Mouse (Mus musculus) spleen, postnatal 14 days (tissue): Measurements from ENCODE around the gene Ppp4r3a.
A peak's percentile ranks its signal among the peaks of the same experiment; 100 is the strongest.
"Not testable (repeated sequence)": the region's sequence is repeated elsewhere in the genome, so short reads cannot be mapped to it uniquely, and the experiment has no call there.

Experiments used
- DNase-seq, 2 experiments: peaks; one replicate each; pipeline ENCODE4 v3.0.0; 2021 to 2022; ENCODE audit warnings: low spot score in 2 of 2

Gene Ppp4r3a

GRCm38 (mm10) chr12:101083076-101083838 is at the start of gene Ppp4r3a:
TSS of gene Ppp4r3a (minus strand) at chr12:101083702.
- peak; percentile 87 to 95 for DNase-seq

DNA sequence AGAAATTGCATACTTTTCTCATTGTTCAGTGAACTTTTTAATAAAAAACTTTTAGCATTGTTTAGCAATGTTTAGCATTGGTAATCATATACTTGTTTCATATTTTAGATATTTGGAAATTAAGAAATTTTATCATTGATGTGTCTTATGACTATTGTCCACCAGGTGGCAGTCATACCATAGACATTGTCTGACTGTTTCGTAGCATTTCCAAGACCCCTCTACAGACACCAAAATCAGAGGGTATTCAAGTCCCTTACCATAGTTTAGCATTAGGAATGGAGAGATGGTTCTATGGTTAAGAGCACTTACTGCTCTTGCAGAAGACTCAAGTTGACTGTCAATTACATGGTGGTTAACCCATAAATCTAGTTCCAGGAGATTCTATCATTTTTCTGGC is 39.5 kb upstream of the Ppp4r3a start:
- no peak for DNase-seq

DNA sequence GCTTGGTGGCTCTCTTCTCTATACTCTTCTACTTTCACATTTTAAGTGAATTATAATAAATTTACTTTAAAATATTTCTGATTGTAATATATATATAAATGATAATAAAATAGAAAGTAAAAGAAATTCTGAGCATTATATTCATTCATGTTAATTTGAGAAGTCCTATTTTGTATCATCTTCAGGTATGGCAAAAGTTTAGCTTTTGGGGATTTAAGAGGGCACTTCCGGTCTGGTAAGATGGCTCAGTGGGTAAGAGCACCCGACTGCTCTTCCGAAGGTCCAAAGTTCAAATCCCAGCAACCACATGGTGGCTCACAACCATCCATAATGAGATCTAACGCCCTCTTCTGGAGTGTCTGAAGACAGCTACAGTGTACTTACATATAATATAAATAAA is 38.6 kb upstream of the Ppp4r3a start:
- not testable (repeated sequence) for DNase-seq

- not testable (repeated sequence) for DNase-seq
Measured at GRCm38 (mm10) chr12:101109794-101110585, 26.5 kb upstream of the Ppp4r3a start.

GRCm38 (mm10) chr12:101107722-101108121 is 24.2 kb upstream of the Ppp4r3a start:
- DNase-seq: no peak

GRCm38 (mm10) chr12:101105571-101105970 is 22.1 kb upstream of the Ppp4r3a start:
- DNase-seq: no peak

DNA sequence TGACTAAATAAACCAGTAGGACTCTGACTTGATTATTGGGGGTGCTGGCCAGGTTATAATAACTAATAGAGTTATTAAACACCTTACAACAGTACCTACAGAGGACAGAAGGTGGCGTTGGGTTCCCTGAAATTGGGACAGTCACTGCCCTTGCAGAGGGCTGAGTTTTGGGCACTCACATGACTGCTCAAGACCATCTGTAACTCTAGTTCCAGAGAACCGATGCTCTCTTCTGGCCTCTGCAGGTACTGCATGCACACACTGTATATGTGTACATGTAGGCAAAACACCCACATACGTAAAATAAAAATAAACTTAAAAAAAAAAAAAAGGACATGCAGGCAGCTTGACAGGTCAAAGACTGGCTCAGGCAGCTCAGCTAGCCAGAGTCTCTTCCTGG is 19.1 kb upstream of the Ppp4r3a start:
- DNase-seq: peak in 1 of 2 experiments; percentile 36

- DNase-seq: not testable (repeated sequence)
Measured at GRCm38 (mm10) chr12:101093678-101094077, 10.2 kb upstream of the Ppp4r3a start.

DNA sequence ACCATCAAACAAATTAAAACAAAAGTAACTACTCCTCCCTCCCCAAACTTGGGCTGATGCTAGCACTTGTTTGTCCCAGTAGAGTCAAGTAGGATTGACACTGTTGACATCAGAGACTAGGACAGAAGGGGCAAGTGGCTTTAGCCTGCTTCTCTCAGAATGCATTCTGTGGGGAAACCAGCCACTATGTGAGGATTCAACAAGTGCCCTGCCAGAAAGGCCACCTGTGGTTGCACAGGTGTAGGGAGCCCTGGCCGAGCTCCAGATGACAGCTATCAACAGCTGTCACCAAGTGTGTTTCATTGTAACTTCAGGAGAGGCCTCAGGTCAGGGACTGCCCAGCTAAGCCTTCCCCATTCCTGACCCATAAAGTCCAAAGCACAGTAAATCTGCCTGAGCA is 6.5 kb upstream of the Ppp4r3a start:
- DNase-seq: no peak

DNA sequence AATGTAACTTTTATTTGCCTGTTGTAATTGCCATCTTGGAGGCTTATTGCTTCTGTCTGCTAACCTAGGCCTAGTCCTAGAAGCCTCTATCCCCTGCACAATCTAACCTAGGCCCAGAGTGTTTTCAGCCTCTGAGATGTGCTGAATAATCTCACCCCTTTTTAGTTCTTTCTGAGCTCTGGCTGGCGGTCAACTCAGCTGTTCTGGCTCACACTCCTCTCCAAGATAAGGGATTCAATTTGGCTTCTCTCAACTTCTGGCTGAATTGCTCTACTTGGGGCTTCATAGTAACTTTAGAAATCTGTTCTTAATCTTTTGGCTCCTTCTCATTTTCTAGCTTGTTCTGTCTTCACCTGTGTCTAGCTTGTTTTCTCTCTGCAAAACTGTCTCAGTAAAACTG is 3.9 kb upstream of the Ppp4r3a start:
- no peak for DNase-seq

DNA sequence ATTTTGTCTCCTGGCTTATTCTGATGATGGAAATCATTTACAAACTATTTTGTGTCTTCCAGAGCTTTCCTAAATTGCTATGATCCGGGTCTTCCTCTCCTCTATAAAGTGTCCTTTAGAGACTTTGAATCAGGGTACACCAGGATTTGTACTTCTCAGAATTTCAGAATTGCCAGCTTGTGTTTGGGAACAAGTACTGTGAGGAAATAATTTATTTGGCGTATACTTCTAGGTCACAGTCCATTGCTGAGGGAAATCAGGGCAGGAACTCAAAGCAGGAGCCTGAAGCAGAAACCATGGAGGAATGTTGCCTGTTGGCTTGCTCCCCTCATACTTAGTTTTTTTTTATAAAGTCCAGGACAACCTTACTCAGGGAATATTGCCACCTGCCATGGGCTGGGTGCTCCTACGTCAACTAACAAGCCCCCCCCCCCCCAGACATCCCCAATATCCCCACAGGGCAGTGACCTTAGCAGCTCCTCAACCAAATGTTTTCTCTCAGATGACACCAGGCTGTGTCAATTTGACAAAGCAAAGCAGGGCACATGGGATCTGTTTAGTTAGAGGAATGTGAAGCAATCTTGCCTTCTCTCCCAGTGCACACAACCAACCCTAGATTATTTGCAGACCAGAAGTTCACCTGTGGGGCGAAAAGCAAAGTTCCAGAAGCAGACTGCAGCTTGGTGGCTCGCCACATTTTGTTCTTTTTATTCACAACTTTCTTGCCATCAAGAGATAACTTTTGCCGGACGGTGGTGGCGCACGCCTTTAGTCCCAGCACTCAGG is 1.6 kb upstream of the Ppp4r3a start:
- DNase-seq: no peak

GRCm38 (mm10) chr12:101084237-101084636 is 735 bp upstream of the Ppp4r3a start:
- no peak for DNase-seq

DNA sequence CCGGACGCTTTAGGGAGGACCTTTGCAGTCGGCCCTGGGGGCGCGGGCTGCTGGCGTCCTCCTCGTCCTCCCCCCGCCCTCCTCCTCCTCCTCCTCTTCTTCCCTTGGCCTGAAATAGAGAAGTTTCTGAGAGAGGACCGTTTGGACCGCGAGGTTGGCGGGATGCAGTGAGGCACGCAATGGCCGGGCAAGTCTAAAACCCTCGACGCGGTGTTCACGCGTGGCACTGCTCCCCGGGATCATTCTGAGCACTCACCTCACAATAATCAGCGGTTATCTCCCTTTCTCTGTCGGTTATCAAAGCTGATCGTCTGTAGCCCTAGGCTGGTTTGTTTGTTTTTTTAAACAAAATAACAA is 315 bp upstream of the Ppp4r3a start:
- no peak for DNase-seq

DNA sequence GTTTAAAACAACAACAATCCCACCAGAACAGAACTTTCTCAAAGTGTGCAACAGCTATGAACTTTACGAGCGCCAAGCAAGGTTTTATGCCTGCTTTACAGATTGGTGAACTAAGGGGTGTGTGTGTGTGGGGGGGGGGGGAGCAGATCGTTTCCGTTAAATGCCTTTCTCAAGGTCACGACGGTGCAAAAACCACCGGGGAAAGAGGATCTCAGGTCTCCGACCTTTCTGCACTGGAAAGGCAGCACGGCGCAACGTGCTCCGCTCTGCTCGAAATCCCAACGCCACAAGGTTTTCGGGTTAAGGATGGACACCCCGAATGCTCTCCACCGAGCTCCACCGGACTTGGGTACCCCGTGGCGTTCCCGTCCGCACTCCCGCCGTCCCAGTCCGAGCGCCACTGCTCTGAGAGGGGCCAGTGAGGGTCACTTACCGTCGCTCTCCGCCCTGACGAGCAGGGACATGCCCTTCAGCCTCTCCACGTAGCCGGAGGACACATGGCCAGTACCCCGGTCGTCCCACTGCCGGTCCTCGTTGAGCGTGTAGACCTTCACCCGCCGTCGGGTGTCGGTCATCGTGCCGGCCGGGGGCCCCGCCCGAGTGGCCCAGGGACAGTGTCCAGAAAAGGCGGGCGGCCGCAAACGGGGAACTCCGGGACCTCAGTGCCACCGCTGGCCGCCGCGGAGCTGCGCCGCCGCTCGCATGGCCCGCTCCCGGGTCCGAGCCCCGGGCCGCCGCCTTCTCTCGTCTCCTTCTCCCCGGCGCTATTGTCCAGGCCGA is 1.0 kb downstream of the Ppp4r3a start:
- peak; percentile 10 to 15 for DNase-seq

- no peak for DNase-seq
Measured at GRCm38 (mm10) chr12:101077955-101078354, 5.5 kb downstream of the Ppp4r3a start.

DNA sequence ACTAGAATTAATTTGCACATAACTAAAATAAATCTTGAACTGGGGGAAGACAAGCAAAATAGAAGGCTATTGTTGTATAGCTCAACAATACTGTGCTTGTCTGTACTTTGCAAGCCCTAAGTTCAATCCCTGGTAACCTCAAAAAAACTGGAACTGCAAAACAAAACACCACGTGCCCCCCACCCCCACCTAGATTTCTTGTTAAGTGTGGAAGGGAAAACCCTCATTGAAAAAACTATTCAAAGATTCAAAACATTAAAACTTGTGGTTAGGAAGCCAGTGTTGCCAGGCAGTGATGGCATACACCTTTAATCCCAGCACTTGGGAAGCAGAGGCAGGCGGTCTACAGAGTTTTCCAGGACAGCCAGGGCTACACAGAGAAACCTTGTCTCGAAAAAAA is 8.1 kb downstream of the Ppp4r3a start:
- DNase-seq: no peak

DNA sequence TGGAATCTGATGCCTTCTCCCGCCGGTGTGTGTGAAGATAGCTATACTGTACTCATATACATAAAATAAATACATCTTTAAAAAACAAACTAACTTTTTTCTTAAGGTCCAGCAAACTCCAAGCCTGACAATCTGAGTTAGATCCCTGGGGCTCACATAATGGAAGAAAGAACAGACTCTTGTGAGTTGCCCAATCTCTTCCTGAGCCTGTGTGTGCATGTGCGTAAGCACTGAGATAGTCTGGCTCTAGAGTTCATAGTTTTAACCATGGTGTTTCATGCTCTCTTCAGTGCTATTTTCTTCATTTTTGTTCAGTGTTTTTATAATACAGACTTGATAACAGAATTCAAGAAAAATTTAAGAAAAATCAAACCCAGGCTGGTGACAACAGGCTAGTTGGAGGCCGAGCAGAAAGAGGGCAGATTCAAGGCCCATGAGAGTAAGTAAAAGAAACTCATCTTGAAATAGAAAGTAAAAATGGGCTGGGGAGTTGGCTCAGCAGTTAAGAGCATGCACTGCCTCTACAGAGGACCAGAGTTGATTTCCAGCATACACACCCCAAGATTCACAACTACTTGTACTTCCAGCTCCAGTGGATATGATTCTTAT is 8.6 kb downstream of the Ppp4r3a start:
- no peak for DNase-seq

- no peak for DNase-seq
Measured at GRCm38 (mm10) chr12:101069813-101070212, 13.7 kb downstream of the Ppp4r3a start.

- DNase-seq: no peak
Measured at GRCm38 (mm10) chr12:101066329-101066728, 17.2 kb downstream of the Ppp4r3a start.

DNA sequence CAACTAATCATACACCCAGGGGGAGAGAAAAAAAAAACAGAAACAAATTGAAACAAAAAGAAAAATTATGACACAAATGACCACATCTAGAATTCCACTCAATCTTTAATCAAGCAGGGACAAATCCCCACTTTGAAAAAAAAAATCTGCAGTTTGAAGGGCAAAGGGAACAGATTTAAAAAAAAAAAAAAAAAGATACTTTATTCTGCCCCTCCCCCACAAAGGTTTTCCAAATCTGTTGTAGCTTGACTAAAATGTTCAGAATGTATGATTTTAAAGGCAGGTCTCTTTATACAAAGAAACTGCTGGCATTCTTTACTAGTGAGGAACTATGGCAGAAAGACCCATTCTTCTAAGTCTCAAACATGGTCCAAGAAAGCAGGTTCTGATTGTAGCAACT is 43.5 kb downstream of the Ppp4r3a start:
- DNase-seq: no peak
